Mouse (Mus musculus): ENCODE results near the gene Card19.

Card19 gene

DNA sequence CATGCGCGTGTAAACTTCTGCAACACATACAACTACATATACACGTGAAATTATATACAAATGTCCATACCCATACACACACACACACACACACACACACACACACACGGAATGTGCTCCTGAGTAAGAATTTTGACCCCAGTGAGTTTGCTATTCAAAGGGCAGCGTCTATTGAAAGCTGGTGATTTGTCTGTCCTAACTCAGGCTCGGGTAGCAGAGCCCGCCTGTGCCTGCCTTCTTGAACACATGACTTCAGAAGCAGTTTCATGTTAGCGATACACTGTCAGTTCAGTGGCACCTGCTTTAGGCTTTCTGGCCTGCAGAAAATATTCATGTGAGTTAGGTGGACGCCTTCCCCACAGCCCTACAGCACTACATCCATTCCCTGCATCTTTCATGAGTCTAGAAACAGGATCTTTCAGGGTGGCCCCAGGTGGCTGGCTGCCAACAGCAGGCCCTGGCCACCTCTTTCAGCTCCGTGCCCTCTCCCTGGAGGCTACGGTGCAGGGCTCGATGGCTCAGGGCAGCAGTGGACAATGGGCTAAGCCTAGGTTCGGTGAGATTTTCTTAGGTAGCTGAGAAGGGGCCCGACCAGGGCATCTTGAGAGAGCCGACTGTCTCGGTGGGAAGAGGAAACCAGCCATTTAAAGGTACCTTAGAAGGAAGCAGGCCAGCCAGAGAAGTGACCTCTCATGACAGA, 23.5 kb downstream of the Card19 start:
- no peak for DNase-seq

DNA sequence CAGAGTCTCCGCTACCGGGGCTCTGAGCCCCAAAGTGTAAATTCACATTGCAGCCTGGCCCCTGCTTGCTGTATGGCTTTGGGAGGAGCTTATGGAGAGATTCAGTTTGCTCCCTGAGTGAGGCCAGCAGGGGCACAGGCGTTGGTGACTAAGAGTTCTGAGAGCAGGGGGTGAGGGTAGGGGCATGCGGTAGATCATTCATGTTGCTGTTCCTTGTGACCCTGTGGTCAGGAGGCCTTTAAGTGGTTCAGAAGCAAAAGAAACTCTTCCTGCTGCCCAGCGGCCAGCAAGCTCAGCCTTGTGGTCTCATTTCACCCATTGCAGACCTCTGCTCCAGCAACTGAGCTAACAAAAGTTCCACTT, 24.2 kb downstream of the Card19 start:
- no peak for DNase-seq

DNA sequence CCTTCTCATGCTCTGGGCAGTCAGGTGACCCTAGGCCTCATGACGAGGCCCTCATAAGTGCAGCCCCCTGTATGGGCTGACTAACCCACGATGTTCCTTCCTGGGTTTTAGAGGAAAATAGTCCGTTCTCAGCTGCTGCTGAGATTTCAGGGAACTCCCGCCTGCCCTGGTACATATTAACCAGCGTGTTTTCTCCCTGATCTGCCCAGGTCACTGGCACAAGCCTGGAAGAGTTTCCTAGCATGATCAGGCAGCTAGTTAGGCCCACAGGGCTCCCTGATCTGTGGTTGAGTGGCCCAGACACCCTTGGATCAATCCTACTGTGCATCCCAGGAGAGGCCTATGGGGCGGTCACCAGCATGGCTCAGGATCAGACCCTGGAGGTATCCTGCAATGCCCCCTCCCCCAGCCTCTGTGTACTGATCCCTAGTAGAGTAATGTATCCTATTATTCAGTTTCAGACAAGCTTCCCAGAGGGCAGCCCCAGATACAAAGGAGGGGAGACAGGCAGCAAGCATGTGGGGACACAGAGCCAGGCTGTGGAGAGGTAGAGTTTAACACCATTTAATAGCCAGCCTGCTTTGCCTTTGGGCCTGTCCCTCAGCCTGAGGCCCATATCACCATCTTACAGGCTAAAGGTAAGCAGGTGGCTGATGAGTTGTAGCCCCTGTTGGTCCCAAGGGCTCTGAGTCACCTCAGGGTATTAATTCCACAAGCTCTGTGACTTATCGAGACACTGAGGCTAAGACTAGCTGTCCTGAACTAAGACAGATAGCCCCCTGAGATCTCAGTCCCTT, 24.8 kb downstream of the Card19 start:
- DNase-seq = no peak

DNA sequence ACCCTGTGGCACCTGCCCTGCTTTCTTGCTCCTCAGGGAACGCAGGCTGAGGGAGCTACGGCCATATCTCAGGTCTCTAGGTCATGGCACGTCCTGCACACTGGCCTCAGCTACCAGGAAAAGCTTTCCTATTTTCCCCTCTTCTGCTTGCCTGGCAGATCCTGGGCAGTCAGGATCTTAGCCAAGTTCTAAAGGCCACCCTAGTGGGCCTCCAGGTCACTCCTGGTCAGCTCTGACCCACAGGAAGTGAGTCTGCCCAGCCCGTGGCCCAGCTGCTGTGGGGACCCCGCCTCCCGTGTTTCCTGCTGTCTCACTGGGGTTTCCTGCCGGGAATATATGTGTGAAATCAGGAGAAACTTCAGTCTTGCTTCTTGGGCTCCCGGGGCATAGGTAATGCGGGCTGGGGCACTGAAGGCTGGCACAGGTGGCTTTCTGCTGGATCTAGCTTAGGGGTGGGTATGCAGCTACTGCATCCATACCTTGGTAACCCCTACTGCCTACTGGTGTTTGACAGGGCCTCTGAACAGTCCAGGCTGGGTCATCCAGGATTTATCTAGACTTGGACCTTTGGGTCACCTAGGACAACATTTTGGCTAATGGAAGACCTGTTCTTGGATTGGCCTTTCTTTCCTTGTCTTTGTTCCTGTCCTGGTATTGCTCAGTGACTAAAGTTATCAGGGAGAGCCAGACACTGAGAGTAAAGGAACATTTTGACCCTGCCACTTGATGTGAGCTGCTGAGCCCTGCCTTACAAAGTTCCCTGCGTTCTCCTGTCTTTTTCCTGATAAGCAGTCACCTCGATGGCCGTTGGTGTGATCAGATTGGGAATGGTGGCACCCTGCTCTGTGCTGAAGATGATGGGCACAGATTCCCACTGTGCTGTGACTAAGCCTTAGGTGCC, 25.6 kb downstream of the Card19 start:
- DNase-seq = no peak

DNA sequence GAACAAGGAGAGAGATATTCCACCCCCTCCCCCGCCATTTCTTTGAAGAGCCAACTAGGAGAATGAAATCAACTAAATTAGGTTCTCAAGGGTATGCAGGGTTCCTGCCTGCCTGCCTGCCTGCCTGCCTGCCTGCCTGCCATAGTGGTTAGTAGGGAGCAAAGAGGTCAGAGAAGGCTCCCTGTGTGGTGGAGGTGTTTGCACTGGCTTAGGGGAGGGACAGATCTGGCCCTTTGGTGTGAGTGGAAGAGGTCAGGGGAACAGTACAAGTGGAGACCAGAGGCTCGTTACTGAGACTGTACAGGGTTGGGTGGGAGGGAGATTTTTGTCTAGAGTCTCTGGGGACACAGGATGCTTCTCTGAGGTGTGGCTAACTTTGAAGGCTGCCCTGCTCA, 26.9 kb downstream of the Card19 start:
- DNase-seq = no peak

DNA sequence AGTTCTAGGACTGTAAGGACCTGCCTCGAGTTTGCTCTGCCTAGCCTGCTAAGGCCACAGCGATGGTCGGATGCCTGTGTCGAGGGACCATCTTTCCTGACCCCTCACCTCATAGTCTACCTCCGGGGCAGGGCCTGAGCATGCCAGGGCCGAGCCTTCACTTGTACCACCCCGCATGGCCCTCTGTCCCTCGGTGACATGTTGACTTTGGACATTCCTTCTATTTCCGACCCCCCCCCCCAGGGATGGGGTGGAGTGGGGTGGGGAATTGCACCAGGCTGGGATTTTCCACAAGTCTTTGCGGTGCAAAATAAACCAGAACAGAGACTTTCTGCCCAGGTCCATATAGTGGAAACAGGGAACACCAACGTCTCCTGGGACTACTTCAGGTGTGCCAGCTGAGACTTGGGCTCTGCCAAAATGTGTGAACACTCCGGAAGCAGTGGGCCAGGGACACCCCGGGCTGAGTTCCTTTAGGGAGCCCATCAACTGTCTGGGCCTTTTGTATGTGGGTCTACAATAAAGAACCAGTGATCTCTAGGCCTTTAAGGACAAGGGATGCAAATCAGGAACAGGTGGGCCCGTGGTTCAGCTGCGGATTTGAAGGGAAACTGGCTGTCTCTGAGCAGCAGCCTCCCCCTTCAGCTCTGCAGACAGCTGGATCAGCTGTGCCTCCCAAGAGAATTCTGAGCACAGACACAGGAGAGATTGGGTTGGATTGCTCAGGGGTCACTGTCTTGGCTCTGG, 27.4 kb downstream of the Card19 start:
- no peak for DNase-seq

DNA sequence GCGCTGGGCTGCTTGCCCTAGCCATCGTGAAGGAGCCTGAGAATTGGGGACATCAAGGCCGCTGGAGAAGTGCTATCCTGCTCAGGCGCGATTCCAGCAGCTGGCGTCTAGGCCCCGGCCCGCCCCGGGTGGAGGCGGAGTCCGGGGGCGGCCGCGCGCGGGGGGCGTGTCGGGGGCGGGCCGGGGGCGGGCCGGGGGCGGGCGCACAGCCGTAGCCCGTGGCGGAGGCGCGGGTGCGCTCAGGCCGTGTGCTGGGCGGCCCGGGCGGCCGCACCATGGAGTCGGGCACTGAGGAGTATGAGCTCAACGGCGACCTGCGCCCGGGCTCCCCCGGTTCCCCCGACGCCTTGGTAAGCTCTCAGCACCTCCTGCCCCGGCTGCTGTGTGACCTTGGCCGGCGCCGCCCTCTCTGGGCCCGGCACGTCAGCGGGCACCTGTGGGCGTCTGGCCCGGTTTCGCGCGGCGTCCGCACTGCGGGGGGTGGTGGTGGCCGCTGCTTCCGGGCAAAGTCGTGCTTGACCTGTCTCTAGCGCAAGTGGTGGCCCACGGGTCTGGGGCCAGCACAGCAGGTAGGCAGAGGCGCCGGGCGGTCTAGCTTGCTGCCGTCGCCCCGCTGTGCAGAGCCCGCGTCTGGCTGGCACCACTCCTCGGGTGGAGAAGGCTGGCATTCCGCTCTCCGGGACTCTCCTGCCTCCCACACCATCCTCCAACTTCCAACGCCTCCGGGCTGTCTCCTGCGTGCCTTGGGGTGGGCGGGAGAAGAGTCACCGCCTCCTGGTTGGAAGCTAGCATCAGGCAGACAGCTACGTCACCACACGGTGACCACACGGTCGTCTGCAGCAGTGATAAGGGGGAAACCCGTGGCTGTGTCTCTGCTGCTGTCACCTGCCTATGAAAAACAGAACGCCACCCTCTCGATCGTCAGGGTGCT, 28.3 kb downstream of the Card19 start, which contains the start of gene Ninj1:
Ninj1 (plus strand) TSS at position 198 of the 931 bp plus-strand sequence.
- DNase-seq = peak; percentile 88

DNA sequence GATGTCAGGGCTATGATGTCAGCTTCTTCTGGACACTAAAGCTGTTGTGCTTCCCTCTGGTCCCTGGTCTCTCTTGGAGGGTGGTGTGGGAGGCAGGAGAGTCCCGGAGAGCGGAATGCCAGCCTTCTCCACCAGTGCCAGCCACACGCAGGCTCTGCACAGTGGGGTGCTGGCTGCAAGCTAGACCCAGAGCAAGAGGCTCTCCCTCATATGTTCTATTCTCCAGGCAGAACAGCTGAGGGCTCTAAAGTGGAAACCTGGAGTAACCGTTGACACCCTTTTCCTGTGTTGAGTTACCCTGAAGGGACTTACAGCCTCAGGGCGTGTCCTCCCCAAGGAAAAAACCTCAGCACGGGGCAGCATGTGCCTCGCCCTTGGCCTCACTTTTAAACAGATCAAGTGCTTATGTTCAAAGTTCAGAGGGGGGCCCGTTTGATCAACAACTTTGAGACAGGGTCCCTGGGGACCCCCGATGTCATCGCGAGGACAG, 29.0 kb downstream of the Card19 start:
- DNase-seq = no peak

DNA sequence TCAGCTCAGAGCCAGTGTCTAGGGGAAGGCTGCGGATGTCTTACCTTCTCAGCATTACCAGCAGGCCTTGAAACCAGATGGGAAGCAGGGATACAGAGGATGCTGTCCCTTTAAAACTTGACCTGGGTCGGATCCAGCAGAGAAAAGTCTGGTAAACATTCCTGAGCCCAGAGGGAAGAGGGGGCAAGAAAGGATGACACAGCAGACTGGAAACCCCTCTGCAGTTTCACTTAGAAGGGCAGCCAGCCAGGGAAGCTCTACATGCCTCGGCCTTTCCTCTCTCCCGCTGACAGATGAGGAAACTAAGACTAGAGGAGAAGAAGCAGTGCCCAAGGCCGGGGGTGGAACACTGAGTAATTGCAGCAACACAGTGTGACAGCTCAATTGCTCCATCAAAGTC, 32.2 kb downstream of the Card19 start:
- DNase-seq = no peak

DNA sequence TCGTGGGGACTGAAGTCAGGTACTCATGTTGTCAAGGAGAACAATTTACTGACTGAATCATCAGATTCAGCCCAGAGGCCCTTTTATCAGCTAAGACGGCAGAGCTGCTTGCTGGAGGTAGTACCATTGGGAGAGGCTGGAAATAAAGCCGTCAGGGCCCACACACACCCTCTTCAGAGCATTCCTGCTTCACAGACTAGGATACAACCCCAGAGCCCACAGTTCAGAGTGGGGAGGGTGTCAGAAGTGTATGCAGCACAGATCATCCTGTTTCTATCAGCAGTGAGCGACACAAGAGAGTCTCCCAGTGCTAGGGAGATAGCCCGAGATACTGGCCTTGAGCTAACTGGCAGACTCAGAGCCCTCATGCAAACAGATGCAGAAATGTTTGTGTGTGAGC, 32.7 kb downstream of the Card19 start:
- DNase-seq = no peak

DNA sequence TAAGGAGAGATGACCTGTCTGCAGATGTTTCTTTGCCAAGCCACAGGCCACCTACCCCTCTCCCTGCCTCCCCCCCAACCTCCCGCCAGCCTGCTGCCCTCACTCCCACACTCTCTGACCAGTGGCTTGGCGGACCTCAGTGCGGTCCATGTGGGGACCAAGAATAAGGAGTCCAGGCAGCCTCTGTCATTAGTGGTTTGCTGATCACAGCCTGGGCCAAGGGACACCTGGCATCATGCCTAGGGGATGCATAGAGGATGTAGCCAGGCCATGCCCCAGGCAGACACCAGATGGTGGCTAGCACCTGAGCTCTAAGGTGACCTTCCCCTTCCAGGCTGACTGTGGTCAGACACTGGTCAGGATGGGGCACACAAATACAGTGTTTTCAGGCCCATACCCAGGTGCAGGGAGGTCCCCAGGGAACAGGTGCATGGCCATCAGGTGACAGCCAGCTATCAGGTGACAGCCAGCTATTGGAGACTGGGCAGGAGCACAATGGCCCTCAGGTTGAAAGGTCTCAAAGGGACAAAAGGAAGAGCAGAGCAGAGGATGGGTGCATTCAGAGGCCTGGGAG, 34.3 kb downstream of the Card19 start:
- no peak for DNase-seq

DNA sequence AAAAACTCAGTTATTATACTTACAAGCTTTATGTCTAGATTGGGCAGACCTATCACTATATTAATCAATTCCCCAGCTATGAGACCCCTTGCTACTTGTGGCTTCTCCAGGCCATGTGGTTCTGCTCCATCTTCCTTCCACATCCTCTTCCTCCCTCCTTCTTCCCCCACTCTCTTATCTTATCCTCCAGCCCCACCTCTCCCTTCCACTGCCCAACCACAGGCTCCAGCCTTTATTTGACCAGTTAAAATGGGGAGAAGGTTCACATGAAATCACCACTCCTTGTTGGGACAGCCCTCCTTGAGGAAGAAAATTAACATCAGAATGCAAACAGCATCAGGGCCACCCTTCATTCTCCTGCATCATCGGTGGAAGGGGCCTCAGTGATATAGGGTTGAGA, 35.1 kb downstream of the Card19 start:
- no peak for DNase-seq

DNA sequence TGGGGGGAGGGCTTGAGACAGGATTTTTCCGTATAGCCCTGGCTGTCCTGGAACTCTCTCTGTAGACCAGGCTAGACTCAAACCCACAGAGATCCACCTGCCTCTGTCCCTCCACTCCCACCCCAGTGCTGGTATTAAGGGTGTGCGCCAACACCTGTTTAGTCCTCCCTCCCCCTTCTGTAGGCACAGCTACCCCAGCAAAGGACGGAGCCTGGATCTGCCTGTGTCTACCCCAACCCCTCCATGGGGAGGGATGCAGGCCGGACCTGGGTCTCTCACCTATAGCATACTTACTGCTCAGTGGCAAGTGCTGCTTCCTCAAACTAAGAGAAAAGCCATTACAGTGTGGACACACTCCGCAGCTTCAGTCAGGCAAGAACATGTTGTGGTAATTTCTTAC, 35.6 kb downstream of the Card19 start:
- DNase-seq = no peak

DNA sequence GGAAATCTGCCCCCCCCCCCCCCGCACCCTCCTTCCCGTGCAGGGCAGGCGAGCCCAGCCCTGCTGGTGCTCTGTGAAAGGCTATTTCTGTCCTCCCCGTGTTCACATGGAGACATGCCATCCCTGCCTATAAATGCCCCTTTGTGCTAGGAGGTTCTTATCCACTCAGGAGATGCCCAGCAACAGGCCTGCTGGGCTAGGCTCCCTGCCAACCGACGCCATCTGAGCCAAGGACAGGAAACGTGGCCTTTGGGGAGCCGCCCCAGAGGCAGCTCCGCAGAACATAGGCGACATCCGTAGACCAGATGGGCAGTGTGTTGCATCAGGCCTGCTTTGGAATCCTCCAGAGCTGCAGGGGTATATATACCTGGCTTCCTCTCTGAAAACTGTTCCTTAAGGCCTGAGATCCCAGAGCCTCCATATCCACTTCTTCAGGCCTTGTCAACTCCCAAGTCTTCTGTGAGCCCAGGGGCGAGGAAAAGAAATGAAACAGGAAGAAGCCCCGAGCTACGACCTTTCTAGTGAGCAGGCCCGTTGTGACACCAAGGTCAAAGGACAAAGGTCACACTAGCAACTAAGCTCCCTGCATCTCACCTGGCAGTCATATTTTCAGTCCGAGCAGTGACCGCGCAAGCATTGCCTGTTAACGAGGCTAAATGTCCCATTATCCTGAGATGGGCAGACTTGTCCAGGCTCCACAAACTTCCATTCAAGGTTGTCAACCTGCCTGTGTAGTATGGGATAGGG, 36.8 kb downstream of the Card19 start:
- DNase-seq = no peak

DNA sequence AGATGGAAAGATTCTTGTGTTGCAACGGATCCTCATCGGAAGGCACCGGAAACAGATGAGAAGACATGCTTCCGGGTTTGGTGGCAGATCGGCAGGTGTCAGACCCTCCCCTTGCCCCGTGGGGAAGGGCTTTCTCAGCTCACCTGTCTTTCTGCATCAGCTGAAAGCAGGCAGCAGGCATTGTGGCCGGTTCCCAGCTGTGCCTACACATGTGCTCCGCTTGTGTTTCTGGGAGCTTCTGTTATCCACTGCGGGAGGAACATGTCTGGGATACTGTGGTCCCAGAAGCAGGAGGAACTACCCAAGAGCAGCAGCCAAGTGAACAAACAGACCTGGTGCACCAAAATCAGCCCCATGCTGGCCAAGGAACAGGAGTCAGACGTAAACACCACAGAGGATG, 40.3 kb downstream of the Card19 start:
- no peak for DNase-seq

DNA sequence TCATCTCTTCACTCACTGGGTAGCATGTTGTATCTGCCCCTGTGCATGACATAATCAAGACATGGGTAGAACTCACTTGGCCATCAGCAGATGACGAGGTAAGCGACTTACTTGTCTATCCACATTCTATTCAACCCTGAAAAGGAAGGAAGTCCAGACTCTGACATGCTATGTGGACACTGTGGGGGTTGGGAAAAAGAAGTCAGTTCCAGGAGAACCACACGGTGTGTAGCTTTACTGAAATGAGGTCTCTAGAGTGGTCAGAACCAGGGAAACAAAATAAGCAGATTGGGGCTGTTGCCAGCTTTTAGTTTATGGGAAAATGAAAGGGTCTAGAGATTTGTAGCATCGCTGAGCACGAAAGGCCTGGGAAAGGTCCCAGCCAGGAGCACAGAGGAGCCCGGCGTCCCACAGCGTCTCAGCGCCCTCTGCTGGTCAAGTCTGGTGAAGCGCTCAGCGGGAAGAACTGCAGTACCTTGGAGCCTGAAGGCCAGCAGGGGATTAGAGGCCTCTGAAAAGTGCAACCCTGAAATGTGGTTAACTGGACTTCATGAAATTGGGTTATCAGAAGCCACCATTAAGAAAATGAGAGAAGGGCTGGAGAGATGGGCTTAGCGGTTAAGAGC, 42.8 kb downstream of the Card19 start:
- DNase-seq = peak; percentile 92

DNA sequence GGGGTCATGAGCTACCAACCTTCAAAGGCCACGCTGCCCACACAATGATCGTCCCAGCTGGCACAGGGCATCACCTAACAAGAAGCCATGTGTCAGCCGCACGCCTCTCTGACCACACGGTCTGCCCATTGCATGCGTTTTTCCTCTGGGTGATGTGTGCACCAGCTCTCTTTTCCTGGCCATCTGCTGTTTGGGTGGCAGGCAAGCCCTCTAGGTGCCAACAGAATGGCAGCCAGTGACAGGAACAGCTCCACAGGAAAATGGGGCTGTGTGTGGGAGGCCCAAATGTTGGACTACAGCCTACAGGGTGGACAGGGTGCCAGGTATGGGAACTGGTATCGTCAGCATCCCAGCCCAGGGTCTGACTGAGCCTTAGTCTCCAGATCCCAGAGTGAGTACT, 43.5 kb downstream of the Card19 start:
- DNase-seq = no peak

DNA sequence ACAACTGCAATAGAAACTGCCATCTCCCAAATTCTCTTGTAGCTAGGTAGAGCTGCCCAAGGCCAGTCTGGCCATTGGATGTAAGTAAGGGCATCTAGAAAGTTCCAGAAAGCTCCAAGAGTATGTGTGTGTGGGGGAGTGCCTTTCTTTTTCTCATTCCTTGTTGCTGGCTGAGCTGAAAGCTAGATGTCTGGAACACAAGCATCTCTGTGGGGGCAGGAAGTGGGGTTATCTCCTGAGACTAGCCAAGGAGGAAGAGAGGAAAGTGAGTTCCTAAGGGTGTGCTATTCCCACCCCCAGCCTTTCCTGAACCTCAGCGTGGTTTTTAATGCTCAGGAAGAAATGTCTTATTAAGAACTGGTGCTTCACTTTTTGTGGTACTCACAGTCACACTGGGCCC, 44.1 kb downstream of the Card19 start:
- no peak for DNase-seq

DNA sequence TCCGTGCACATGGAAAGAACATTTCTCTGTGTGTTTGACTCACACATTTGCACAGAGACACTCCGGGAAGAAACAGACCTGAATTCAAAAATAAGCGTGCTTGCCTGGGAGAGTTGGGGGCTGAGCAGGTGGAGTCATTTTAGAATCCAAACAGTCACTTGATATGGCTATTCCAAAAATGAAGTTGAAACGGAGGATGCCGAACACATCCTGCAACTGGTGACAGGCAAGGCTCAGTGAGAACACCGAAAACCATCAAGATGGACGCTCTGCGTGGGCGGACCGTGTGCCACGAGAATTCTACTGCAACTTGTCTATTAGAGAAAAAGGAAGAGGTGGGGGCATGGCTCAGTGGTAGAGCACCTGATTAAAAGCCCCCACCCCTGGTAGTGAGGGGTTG, 45.2 kb downstream of the Card19 start:
- DNase-seq = no peak

Data from thymus, postnatal 4 days (tissue).